Comparison of ENCODE assay signal across 20 mouse cellular contexts in the genomic region with DNA sequence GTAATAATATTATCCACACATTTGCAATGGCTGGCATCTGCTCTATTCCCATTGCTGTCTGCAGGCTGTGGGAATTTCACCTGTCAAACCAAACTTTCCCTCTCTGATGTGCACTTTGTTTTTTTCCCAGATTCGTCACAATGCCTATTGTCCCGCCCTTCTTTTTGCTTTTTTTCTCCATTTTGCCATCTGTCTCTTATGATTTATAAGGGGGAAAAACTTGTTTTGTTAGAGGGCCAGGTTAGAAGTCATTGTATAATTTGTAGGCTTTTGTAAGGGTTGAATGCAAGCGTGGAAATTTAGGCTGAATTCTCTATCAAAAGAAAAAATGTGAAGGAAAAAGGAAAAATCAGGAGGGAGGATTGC. TPM values are rescaled to one million over a fixed set of nuclear protein-coding genes. Genes with fewer than 3 reads are reported as not detected.
A peak's percentile ranks its signal among the peaks of the same experiment; 100 is the strongest.
DNase-seq lines count a peak whose midpoint lies in the region; ATAC-seq lines count a peak whose summit lies in the region.
"Had no signal": no experiment of that assay in that cellular context is flagged by ENCODE, and none has a peak within 500 bp of the region (broad histone marks: within the 10 kb centered on the region; RNA-seq: fewer than 3 reads in every experiment).

No protein-coding gene starts in this region.

- H3K4me2 ChIP-seq in forebrain, embryonic 14.5 days (ENCODE audit: low read length), result peak overlapping the region; percentile 70
- peak overlapping the region; percentile 85 for H3K4me2 ChIP-seq in hindbrain, embryonic 15.5 days
- peak overlapping the region; percentile 91 for H3K4me2 ChIP-seq in midbrain, embryonic 16.5 days (ENCODE audit: low read length)

- no peak for DNase-seq in forebrain, embryonic 10.5 days (ENCODE audit: extremely low spot score, low spot score)
- no peak for DNase-seq in forebrain, embryonic 14.5 days (ENCODE audit: low spot score)
- DNase-seq in gastrocnemius, postnatal 36 days, result no peak
- DNase-seq in frontal cortex, postnatal 36 days (ENCODE audit: low spot score in 2 of 2), result no peak
- no peak for DNase-seq in lung, postnatal 10 days
- DNase-seq: adrenal gland, postnatal 10 days; cerebellum, adult 18-20 months; heart, adult 18-20 months; lung, postnatal 4 days; right cerebral cortex, postnatal 14 days had no signal

- no peaks in the 10 kb centered on the region for H3K9me3 ChIP-seq in forebrain, embryonic 10.5 days
- no peaks in the 10 kb centered on the region for H3K9me3 ChIP-seq in forebrain, embryonic 14.5 days (replicated peaks; ENCODE audit: control insufficient read depth, low read length)
- no peaks in the 10 kb centered on the region for H3K9me3 ChIP-seq in hindbrain, embryonic 15.5 days
- no peaks in the 10 kb centered on the region for H3K9me3 ChIP-seq in midbrain, embryonic 16.5 days (replicated peaks; ENCODE audit: control insufficient read depth, low read length, poor library complexity, severe bottlenecking)
- H3K9me3 ChIP-seq: limb, embryonic 13.5 days had no signal

- peaks cover 66% of the 10 kb centered on the region for H3K4me1 ChIP-seq in forebrain, embryonic 10.5 days
- peaks cover 12% of the 10 kb centered on the region for H3K4me1 ChIP-seq in forebrain, embryonic 14.5 days (ENCODE audit: control insufficient read depth, insufficient read depth, low read length)
- H3K4me1 ChIP-seq in hindbrain, embryonic 15.5 days (replicated peaks), result peaks cover 37% of the 10 kb centered on the region
- H3K4me1 ChIP-seq in midbrain, embryonic 16.5 days (ENCODE audit: control insufficient read depth, insufficient read depth, low read length), result peaks cover 27% of the 10 kb centered on the region

- intact Hi-C loops in gastrocnemius, postnatal 36 days (cut with DNase I), result loop anchor here (2.0 kb wide), 1 partner anchor 314 kb away; no protein-coding TSS in a partner anchor

- H3K27ac ChIP-seq in forebrain, embryonic 10.5 days, result peak overlapping the region; percentile 87; the same call in 1 of the 2 replicates
- H3K27ac ChIP-seq in forebrain, embryonic 14.5 days (ENCODE audit: low read depth, low read length), result peak overlapping the region; percentile 96
- H3K27ac ChIP-seq in hindbrain, embryonic 15.5 days (replicated peaks), result no peak overlapping the region
- no peak overlapping the region for H3K27ac ChIP-seq in midbrain, embryonic 16.5 days (ENCODE audit: low read length)
- H3K27ac ChIP-seq: layer of hippocampus, adult 2 months; limb, embryonic 13.5 days had no signal

- no peak for ATAC-seq in forebrain, embryonic 14.5 days
- ATAC-seq in hindbrain, embryonic 15.5 days (ENCODE audit: low FRiP score, low read depth), result no peak
- no peak for ATAC-seq in midbrain, embryonic 16.5 days

- H3K27me3 ChIP-seq in forebrain, embryonic 10.5 days (ENCODE audit: poor library complexity, severe bottlenecking), result peaks cover 100% of the 10 kb centered on the region
- peaks cover 31% of the 10 kb centered on the region for H3K27me3 ChIP-seq in forebrain, embryonic 14.5 days (replicated peaks; ENCODE audit: control insufficient read depth, insufficient read depth, low read length)
- H3K27me3 ChIP-seq in hindbrain, embryonic 15.5 days, result peaks cover 58% of the 10 kb centered on the region
- peaks cover 26% of the 10 kb centered on the region for H3K27me3 ChIP-seq in midbrain, embryonic 16.5 days (ENCODE audit: control insufficient read depth, insufficient read depth, low read depth, low read length)

- H3K9ac ChIP-seq in forebrain, embryonic 14.5 days (ENCODE audit: low read length), result peak overlapping the region; percentile 81
- 0 out of 2 replicates have a peak overlapping the region, but pooled peaks have one; percentile 31 for H3K9ac ChIP-seq in hindbrain, embryonic 15.5 days
- H3K9ac ChIP-seq in midbrain, embryonic 16.5 days (ENCODE audit: low read depth, low read length), result no peak overlapping the region
- H3K9ac ChIP-seq: limb, embryonic 13.5 days had no signal

- H3K36me3 ChIP-seq in forebrain, embryonic 10.5 days (replicated peaks), result no peaks in the 10 kb centered on the region
- no peaks in the 10 kb centered on the region for H3K36me3 ChIP-seq in forebrain, embryonic 14.5 days (ENCODE audit: control insufficient read depth, insufficient read depth, low read length)
- H3K36me3 ChIP-seq in hindbrain, embryonic 15.5 days, result no peaks in the 10 kb centered on the region
- no peaks in the 10 kb centered on the region for H3K36me3 ChIP-seq in midbrain, embryonic 16.5 days (ENCODE audit: control insufficient read depth, insufficient read depth, low read length)
- H3K36me3 ChIP-seq: limb, embryonic 13.5 days had no signal

- peak overlapping the region; percentile 57 for H3K4me3 ChIP-seq in forebrain, embryonic 10.5 days
- peak overlapping the region; percentile 65 for H3K4me3 ChIP-seq in forebrain, embryonic 14.5 days (ENCODE audit: low read depth, low read length)
- H3K4me3 ChIP-seq in hindbrain, embryonic 15.5 days, result peak overlapping the region; percentile 46
- peak overlapping the region; percentile 46; the same call in 1 of the 2 replicates for H3K4me3 ChIP-seq in midbrain, embryonic 16.5 days (ENCODE audit: low read depth, low read length)

- WGBS in forebrain, embryonic 10.5 days, result 6% methylated on average over 3 of the region's 3 CpGs
- WGBS in forebrain, embryonic 14.5 days, result 1% methylated on average over 3 of the region's 3 CpGs
- WGBS in hindbrain, embryonic 15.5 days, result 4% methylated on average over 3 of the region's 3 CpGs
- WGBS in midbrain, embryonic 16.5 days, result 1% methylated on average over 3 of the region's 3 CpGs

RNA-seq across cellular contexts. Expression of gene Neurog2, which starts 2.0 kb away (rescaled TPM):
- 20.2 and 28.0 TPM in 2 replicates for polyA plus RNA-seq in forebrain, embryonic 10.5 days (2016; fragmentation: Nextera tagmentation; extraction: Ambion mirVana)
- polyA plus RNA-seq in forebrain, embryonic 14.5 days (2014; fragmentation: Nextera tagmentation; extraction: Ambion mirVana), result 80.6 and 88.7 TPM in 2 replicates
- 6.7 and 17.7 TPM in 2 replicates for polyA plus RNA-seq in hindbrain, embryonic 15.5 days (2015; fragmentation: Nextera tagmentation; extraction: Ambion mirVana)
- polyA plus RNA-seq in midbrain, embryonic 16.5 days (2015; fragmentation: Nextera tagmentation; extraction: Ambion mirVana), result 5.2 and 16.9 TPM in 2 replicates
- total RNA-seq in gastrocnemius, postnatal 36 days (2021), result not detected
- total RNA-seq: adrenal gland, postnatal 10 days; common myeloid progenitor, adult 5-6 weeks; heart, adult 18-20 months had no signal
- polyA plus RNA-seq: CD4-positive, CD25-positive, alpha-beta regulatory T cell, adult 4 months; heart, embryonic 16.5 days; inflammation-experienced regulatory T-cells, adult 6 months; kidney, embryonic 16.5 days; limb, embryonic 13.5 days; liver, embryonic 16.5 days had no signal

Comparison
In these comparisons a context has a peak if more than half of its experiments do, and no peak if none do; other contexts are left out.
1. H3K27ac ChIP-seq: peak in forebrain, embryonic 10.5 days (single experiment) and forebrain, embryonic 14.5 days (single experiment); none in hindbrain, embryonic 15.5 days (single experiment) and midbrain, embryonic 16.5 days (single experiment).
2. Peak in every context shown above with its lines, with median percentiles within 50 percentile points of each other: H3K4me3 ChIP-seq and H3K4me2 ChIP-seq.